Mouse (Mus musculus): ENCODE measurements around the gene Cfap74. TPM values are rescaled to one million over a fixed set of nuclear protein-coding genes. Genes with fewer than 3 reads are reported as not detected.
"Not testable (repeated sequence)": the region's sequence is repeated elsewhere in the genome, so short reads cannot be mapped to it uniquely, and the experiment has no call there.

The Cfap74 gene
- total RNA-seq, 4 experiments from 2014 or later = 1.0 to 3.4 (median 1.4) TPM

DNA sequence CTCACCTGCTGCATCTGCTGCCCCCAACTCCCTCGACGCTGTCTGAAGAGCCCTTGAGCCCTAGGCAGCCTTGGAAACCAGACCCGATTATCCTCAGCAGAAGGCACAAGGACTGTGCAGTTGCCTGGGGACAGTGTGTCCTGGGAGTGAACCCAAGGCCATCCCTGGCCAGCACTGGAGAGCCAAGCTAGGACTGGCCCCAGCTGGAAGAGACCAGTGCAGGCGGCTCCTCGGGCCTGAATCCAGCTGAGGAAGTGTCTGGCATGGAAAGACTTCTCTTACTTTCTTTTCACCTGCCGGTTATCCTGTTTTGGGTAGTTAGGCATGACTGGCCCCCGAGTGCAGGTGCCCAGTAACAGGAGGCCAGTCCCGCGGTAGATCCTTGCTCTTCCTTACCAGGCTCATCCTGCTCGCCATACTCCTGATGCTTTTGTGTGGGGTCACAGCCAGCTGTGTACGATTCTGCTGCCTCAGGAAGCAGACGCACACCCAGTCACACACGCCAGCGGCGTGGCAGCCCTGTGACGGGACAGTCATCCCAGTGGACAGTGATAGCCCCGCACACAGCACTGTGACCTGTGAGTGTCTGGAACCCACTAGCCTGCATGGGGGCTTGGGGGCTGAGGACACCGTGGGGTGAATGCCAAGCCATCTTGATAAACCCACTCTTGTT lies 60.7 kb downstream of the Cfap74 start:
- peak; percentile 48 for DNase-seq

- no peak for DNase-seq
Observed at GRCm38 (mm10) chr4:155470263-155470953, 61.4 kb downstream of the Cfap74 start.

GRCm38 (mm10) chr4:155470997-155471396 lies 62.0 kb downstream of the Cfap74 start:
- no peak for DNase-seq

- no peak for DNase-seq
Observed at GRCm38 (mm10) chr4:155471406-155471805, 62.4 kb downstream of the Cfap74 start.

DNA sequence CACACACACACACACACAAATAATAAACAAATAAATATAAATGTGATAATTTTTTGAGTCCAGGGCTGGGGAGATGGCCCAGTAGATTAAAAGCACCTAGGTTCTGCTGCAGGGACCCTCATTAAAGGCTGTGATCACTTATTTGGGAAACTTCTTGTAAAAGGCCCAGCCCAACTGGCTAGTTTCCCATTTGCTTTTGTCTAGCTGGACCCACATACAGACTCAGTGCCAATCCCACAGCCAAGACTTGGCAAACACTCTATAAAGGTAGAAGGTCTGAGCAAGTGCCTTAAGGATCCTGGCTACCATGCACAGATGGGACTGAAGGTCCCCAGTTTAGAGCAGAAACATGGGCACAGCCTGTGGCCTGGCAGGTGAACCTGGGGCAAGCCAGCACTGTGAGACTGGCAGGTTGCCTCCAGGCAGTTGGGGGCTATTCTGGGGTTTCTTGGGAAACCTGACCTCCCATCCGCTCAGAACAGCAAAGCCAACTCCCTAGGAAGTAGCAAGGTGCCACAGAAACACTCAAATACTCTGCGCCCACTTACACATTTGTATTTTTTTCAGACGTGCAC lies 63.8 kb downstream of the Cfap74 start:
- DNase-seq = no peak

DNA sequence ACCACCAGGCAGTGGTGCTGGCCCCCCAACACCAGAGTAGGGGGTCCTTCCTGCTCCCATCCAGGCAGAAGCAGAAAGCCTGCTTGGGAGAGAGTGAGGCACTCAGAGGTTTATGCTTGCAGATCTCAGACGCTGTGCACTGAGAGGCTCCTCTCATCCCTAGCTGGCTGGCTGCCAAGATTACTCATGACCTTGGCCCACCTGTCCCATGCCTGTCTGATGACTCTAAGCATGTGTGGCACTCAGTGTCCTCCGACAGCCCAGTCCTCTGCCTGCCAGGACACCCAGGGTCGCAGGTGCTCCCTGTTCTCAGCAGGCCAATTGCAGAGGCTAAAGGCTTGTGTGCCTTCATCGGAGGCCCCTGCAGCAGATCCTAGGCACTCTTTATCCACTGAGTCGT lies 64.3 kb downstream of the Cfap74 start:
- DNase-seq = peak; percentile 80

DNA sequence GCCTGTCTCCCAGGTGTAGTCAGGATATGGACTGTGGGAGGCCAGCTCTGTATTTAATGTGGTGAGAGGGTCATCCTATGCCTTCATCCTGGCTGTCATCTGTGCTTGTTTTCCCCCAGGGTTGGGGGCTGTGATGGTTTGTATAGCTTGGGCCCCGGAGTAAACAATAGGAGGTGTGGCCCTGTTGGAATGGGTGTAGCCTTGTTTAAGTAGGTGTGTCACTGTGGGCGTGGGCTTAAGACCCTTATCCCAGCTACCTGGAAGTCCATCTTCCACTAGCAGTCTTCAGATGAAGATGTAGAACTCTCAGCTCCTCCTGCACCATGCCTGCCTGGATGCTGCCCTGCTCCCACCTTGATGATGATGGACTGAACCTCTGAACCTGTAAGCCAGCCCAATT lies 64.8 kb downstream of the Cfap74 start:
- DNase-seq = not testable (repeated sequence)

GRCm38 (mm10) chr4:155481381-155482124 lies 72.6 kb downstream of the Cfap74 start:
- DNase-seq = peak; percentile 71

DNA sequence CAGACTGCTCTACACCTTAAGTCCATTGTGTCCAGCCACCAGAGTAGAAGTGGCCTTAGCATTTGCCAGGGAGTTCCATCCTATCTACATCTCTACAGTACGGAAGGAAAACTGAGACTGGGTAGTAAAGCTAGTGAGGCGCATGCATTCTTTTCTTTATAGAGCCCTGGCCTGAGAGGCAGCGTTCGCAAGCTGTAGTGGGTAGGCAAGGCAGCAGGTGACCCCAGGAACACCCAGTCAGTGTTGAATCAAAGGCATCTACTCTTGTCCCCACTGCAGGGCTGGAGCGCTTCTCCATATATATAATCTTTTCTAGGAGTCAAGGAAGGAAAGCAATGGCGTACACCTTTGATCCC lies 73.1 kb downstream of the Cfap74 start:
- DNase-seq = no peak

DNA sequence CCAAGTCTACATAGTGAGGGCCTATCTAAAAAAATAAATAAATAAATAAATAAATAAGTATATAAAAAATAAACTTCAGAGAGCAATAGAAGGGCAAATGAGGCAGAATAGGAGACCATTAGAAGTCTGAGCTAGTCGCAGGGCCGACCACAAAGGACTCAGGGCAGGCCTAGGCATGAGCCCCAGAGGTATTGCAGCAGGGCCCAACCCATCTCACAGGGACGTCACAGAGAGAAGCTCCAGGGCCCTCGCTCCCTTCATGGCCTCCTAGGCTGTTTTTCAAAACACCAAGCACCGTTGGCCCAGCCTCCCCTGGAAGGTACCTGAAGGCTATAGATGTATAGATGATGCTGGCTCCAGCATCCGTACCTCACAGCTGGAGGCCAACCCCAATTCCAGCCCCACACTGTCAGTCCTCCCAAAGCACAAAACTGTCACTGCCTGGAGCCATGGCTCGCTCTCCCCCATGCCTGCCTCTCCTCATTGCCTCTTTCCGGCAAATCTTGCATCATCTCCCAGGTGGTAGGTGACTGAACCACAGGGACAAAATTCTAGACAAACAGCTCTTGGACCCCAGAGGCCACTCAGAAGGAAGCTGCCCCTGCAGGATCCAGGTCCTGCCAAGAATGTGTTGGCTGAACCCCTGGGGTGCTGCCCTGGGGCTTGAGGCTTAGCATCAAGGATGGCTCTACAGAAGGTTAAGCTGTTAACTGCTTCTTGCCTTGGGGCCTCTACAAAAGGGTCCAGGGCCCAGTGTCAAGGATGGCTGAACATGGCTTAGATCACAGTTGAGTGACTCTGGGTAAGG lies 73.9 kb downstream of the Cfap74 start:
- no peak for DNase-seq

- no peak for DNase-seq
Observed at GRCm38 (mm10) chr4:155485521-155485920, 76.5 kb downstream of the Cfap74 start.

- no peak for DNase-seq
Observed at GRCm38 (mm10) chr4:155487746-155488145, 78.8 kb downstream of the Cfap74 start.

GRCm38 (mm10) chr4:155488232-155489025 lies 79.4 kb downstream of the Cfap74 start:
- peak; percentile 74 for DNase-seq

DNA sequence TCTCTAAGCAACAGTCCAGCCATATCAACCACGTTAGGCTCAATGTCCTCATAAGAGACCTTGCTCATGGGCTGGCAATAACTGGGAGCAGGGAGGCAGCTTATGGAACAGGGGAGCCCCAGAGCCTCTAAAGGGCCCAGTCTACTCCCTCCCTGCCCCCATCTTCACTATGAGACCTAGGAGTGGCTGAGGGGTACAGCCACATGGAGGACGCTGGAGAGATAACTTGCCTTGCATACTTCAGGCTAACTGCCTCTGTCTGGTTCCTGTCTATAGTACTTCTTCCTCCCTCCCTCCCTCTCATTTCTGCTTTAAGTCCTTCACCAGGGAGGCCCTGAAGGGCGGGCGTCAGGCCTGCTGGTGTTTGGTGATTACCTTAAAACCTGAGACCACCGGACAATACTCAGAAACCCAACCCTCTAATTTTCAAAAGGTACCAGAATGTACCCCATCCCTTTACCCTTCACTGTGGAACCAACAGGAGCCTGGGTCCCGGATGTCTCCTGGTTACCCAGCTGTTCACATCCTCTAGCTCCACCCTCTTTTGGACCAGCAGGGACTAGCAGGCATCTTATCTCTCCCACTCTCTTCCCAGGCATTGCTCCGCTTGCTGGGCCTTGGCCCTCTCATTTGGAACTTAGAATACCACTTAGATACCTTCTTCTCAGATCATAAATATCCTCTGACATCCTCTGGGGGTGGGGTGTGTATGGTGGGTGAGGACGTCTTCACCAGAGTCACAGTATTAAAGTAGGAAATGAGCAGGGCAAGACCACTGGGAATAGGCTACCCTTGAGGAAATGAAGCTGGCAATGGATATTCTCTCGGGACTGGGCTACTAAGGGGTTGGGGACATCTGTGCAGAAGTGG lies 80.3 kb downstream of the Cfap74 start:
- DNase-seq = no peak

GRCm38 (mm10) chr4:155490456-155490855 lies 81.5 kb downstream of the Cfap74 start:
- no peak for DNase-seq

DNA sequence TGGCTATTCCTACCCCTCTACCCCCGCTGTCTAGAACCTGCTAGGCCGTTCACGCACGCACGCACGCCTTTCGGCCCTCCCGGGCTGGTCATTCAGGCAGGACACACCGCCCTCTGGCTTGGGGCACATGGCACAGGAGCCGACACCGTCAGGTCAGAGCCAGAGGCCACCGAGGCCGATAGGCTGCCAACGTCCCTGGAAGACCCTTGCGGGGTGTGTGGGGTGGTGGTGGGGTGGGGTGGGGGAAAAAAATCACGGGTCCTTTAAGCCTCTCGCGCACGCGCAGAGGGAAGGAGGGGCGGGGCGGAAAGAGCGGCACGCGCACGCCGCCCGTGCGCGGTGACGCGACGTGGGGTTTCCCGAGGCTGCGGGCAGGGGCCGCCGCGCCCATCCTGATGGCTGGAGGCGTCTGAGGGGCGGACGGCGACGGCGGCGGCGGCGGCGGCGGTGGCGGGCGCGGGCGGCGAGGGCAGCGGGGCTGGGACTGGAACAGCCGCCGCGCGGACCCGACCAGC lies 82.1 kb downstream of the Cfap74 start, which contains the start of gene Gnb1:
Gene Gnb1, plus strand, starts transcription at position 372 of the 515 bp plus-strand sequence.
- DNase-seq = peak; percentile 81

DNA sequence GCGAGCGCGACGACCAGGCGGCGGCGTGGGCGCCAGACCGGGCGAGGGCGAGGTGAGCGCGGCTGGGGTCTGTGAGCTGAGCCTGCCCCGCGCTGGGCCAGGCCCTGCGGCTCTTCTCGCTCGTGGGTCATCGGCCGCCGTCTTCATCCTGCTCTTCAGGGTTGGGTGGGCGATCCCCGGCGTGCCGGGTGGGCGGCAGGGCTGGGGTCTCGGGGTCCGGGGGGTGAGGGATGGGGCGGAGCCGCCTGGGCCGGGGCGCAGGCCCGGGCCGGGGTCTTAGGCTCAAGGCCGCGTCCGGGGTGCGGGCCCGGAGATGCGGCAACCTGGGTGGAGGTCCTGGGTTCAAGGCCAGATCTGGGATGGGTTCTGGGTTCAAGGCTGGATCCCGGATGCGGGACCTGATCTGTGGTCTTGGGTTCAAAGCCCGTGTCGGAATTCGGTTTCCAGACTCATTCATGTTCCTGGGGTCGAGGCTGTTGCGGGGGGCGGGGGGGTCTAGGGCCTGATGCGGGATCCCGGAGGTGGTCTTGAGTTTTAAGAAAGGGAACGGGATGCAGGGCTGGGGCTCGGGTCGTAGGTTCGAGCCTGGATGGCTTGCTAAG lies 82.6 kb downstream of the Cfap74 start:
- no peak for DNase-seq

DNA sequence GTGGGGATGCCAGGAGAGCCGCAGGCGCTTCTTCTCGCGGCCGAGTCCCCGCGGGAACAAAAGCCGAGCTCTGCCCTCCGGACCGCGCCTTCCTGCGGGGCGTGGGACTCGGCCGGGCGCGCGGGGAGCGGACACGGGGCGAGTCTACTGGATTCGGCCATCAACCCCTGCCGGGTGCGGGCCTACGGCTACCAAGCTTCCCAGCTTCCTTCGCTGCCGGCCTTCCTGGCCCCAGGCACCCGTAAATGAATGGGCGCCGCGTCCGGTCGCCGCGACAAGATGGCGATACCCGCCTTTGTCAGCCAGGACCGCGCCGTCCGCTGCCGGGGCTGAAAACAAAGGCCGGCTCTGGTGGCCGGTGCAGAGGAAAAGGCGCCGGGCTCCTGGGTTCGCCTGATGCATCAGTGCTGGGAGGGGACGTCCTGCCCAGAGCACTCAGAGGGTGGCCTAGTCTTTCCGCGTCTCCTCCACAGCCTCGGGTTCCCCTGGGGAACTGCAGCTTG lies 83.2 kb downstream of the Cfap74 start:
- DNase-seq = no peak

DNA sequence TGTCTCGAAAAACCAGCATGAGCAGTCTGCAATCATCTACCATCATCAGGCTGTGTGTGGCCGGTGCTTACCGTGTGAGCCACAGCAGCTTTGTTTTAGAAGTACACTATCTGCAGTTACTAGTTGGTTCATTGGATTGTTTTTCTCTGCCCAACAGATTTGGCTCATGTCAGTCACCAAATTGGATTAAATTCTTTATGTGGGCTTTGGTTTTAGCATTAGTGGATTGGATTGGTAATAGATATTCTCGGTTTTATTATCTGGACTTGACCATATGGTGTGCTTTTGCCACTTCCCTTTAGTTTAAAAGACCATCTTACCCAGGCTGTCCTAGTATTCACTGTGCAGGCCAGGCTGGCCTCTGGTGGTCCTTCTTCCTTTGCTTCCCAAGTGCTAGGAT lies 85.9 kb downstream of the Cfap74 start:
- no peak for DNase-seq
